Comparison of ENCODE assay signal across 8 mouse cellular contexts in genomic region chr9:66240991-66241390, GRCm38 (mm10).
DNase-seq lines count a peak whose midpoint lies in the region; TF ChIP-seq lines count a peak whose summit lies in the region.

No protein-coding gene starts in this region.

- peaks cover 19% of the 10 kb centered on the region for H3K4me1 ChIP-seq in E14TG2a.4 (replicated peaks; ENCODE audit: low read depth, low read length)

- TF ChIP-seq POLR2A in brain, embryonic 14.5 days (IDR thresholded peaks at IDR 0.05; ENCODE audit: borderline replicate concordance, extremely low read depth, insufficient read depth, insufficient read length, poor library complexity, severe bottlenecking), result no peak

- no peak for DNase-seq in layer of hippocampus, adult 2 months (ENCODE audit: low spot score in 2 of 2)
- DNase-seq in layer of hippocampus, adult 8-10 months (ENCODE audit: low spot score in 2 of 2), result no peak
- peak; percentile 51 for DNase-seq in brain, embryonic 14.5 days (ENCODE audit: low read depth)
- DNase-seq in fibroblast of lung, adult 2 months (ENCODE audit: low read depth), result peak; percentile 65
- peak; percentile 34 for DNase-seq in lung, postnatal 25 days (ENCODE audit: low spot score)
- no peak for DNase-seq in thymus, postnatal 10 days (ENCODE audit: low spot score in 2 of 2)
- DNase-seq in thymus, postnatal 14 days, result no peak

- peak; percentile 83 for TF ChIP-seq CTCF in layer of hippocampus, adult 2 months (conservative IDR thresholded peaks at IDR 0.05)
- TF ChIP-seq CTCF in E14TG2a.4 (conservative IDR thresholded peaks at IDR 0.05; ENCODE audit: low read length), result peak; percentile 88
- peak; percentile 70; the same call in 1 of the 2 replicates for TF ChIP-seq CTCF in brain, embryonic 14.5 days (IDR thresholded peaks at IDR 0.05; ENCODE audit: borderline replicate concordance, extremely low read depth, insufficient read depth, insufficient read length)

- no peak overlapping the region for H3K4me3 ChIP-seq in layer of hippocampus, adult 2 months
- H3K4me3 ChIP-seq in E14TG2a.4 (replicated peaks; ENCODE audit: low read length), result no peak overlapping the region

- no peaks in the 10 kb centered on the region for H3K27me3 ChIP-seq in E14TG2a.4 (ENCODE audit: insufficient read depth, low read length)

- H3K36me3 ChIP-seq in E14TG2a.4 (ENCODE audit: insufficient read depth, low read length), result no peaks in the 10 kb centered on the region

- H3K9me3 ChIP-seq in E14TG2a.4 (ENCODE audit: low read length), result no peaks in the 10 kb centered on the region

- no peak overlapping the region for H3K27ac ChIP-seq in layer of hippocampus, adult 2 months

Comparison
In these comparisons a context has a peak if more than half of its experiments do, and no peak if none do; other contexts are left out.
1. DNase-seq: peak in brain, embryonic 14.5 days (single experiment), fibroblast of lung, adult 2 months (single experiment) and lung, postnatal 25 days (single experiment); none in layer of hippocampus, adult 2 months (0 of 2), layer of hippocampus, adult 8-10 months (0 of 2), thymus, postnatal 10 days (0 of 2) and thymus, postnatal 14 days (single experiment).
2. Peak in every context shown above with its lines, with median percentiles within 50 percentile points of each other: CTCF ChIP-seq.